Mouse (Mus musculus): ENCODE data around the gene Slc52a3. TPM values are rescaled to one million over a fixed set of nuclear protein-coding genes. Genes with fewer than 3 reads are reported as not detected.

Gene Slc52a3
- polyA plus RNA-seq, 1 experiment from 2014 or later: 7.0 TPM

DNA sequence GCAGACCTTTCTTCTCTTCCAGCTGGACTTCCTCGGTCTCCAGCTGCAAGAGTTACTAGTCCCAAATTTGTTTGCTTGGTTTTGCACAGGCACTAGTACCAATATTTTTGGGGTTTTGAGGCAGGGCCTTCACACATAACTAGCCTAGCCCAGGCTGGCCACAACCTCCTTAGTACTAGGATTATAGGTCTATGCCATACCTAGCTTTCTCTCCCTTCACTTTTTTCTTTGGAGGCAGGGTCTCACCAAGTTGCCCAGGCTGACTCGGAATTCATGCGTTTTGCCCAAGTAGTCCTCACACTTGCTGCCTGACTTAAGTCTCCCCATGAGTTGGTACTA is 16.0 kb upstream of the Slc52a3 start:
- Histone ChIP-seq H3K4me3 (ENCODE audit: low read length) (peak overlapping the region; percentile 83), H3K4me1 (ENCODE audit: control insufficient read depth, insufficient read depth, low read length) (peaks cover 36% of the 10 kb centered on the region), H3K9me3 (ENCODE audit: control insufficient read depth, low read length) (no peaks in the 10 kb centered on the region), H3K36me3 (ENCODE audit: control insufficient read depth, insufficient read depth, low read length) (no peaks in the 10 kb centered on the region; the same call in 1 of the 2 replicates), H3K9ac (ENCODE audit: low read depth, low read length) (peak overlapping the region; percentile 93), H3K4me2 (ENCODE audit: low read depth, low read length) (peak overlapping the region; percentile 52), H3K27ac (ENCODE audit: low read length) (peak overlapping the region; percentile 21; the same call in 1 of the 2 replicates), H3K27me3 (replicated peaks; ENCODE audit: control insufficient read depth, insufficient read depth, low read length) (no peaks in the 10 kb centered on the region)
- no peak; the same call in 1 of the 2 replicates for ATAC-seq
- WGBS: 44% methylated on average over 3 of the region's 3 CpGs

DNA sequence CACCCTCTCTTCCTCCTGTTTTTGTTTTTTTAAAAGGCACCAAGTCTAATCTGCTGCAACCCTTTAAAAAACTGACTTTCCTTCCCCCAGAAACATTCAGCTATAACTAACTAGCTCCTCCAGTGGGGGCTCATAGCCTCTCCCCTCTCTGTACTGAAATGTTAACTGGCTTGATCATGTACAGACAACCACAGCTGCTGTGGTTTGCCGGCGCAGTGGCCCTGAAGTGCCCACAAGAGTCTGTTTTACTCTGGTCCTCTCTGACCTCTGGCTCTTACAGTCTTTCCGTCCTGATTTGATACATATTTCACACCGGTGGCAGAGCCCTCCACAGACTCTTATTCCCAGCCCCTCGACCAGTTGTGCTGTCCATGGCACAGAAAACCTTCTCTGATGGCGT is 15.0 kb upstream of the Slc52a3 start:
- H3K27me3 ChIP-seq (replicated peaks; ENCODE audit: control insufficient read depth, insufficient read depth, low read length): no peaks in the 10 kb centered on the region
- H3K4me1 ChIP-seq (ENCODE audit: control insufficient read depth, insufficient read depth, low read length): peaks cover 30% of the 10 kb centered on the region
- H3K9me3 ChIP-seq (ENCODE audit: control insufficient read depth, low read length): no peaks in the 10 kb centered on the region
- H3K4me2 ChIP-seq (ENCODE audit: low read depth, low read length): no peak overlapping the region
- WGBS: 75% methylated on average over 6 of the region's 6 CpGs
- H3K4me3 ChIP-seq (ENCODE audit: low read length): no peak overlapping the region
- H3K36me3 ChIP-seq (ENCODE audit: control insufficient read depth, insufficient read depth, low read length): no peaks in the 10 kb centered on the region; the same call in 1 of the 2 replicates
- no peak for ATAC-seq
- no peak overlapping the region for H3K9ac ChIP-seq (ENCODE audit: low read depth, low read length)
- no peak overlapping the region for H3K27ac ChIP-seq (ENCODE audit: low read length)

DNA sequence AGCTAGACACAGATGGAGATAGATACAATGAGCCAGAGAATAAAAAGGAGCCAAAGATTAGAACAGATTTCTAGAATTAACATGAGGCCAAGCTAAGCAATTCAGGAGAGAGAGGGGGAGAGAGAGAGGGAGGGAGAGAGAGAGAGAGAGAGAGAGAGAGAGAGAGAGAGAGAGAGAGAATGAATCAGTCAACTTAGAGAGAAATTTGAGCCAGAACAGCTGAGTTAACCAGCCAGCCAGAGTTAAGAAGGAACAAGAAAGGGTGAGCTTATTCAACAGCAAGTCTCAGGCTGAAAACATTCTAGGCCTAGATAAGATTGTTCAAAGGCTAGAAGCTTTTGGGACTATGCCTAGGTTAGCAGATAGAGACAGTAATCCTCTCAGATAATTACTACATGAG is 13.8 kb upstream of the Slc52a3 start:
- Histone ChIP-seq H3K4me2 (ENCODE audit: low read depth, low read length) (no peak overlapping the region), H3K9me3 (ENCODE audit: control insufficient read depth, low read length) (no peaks in the 10 kb centered on the region), H3K4me1 (ENCODE audit: control insufficient read depth, insufficient read depth, low read length) (peaks cover 26% of the 10 kb centered on the region), H3K36me3 (ENCODE audit: control insufficient read depth, insufficient read depth, low read length) (no peaks in the 10 kb centered on the region), H3K4me3 (ENCODE audit: low read length) (no peak overlapping the region), H3K9ac (ENCODE audit: low read depth, low read length) (no peak overlapping the region), H3K27ac (ENCODE audit: low read length) (no peak overlapping the region), H3K27me3 (replicated peaks; ENCODE audit: control insufficient read depth, insufficient read depth, low read length) (no peaks in the 10 kb centered on the region)
- ATAC-seq: no peak

DNA sequence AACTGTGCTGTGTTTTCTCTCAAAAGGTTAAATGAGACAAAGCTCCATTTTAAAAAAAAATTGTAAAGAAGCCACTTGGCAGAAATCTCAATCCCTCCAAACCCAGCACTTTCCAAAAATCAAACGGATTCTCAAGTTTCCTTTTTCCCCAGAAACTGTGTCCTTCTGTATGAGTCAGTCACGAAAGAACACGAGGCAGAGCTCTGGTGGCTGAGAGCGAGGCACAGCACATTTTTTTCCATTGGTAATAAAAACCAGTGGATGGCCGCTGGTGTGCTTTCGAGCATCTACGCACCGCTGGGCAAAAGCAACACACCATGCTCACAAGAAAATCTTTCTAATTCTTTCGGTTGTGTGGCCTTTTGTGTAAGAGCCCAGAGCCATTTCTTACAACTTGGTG is 12.3 kb upstream of the Slc52a3 start:
- no peak overlapping the region for H3K4me2 ChIP-seq (ENCODE audit: low read depth, low read length)
- no peak for ATAC-seq
- no peaks in the 10 kb centered on the region for H3K9me3 ChIP-seq (ENCODE audit: control insufficient read depth, low read length)
- no peak overlapping the region for H3K9ac ChIP-seq (ENCODE audit: low read depth, low read length)
- no peaks in the 10 kb centered on the region for H3K27me3 ChIP-seq (replicated peaks; ENCODE audit: control insufficient read depth, insufficient read depth, low read length)
- no peaks in the 10 kb centered on the region for H3K36me3 ChIP-seq (ENCODE audit: control insufficient read depth, insufficient read depth, low read length)
- peaks cover 10% of the 10 kb centered on the region for H3K4me1 ChIP-seq (ENCODE audit: control insufficient read depth, insufficient read depth, low read length)
- H3K27ac ChIP-seq (ENCODE audit: low read length): no peak overlapping the region
- H3K4me3 ChIP-seq (ENCODE audit: low read length): no peak overlapping the region
- 63% methylated on average over 9 of the region's 9 CpGs for WGBS

DNA sequence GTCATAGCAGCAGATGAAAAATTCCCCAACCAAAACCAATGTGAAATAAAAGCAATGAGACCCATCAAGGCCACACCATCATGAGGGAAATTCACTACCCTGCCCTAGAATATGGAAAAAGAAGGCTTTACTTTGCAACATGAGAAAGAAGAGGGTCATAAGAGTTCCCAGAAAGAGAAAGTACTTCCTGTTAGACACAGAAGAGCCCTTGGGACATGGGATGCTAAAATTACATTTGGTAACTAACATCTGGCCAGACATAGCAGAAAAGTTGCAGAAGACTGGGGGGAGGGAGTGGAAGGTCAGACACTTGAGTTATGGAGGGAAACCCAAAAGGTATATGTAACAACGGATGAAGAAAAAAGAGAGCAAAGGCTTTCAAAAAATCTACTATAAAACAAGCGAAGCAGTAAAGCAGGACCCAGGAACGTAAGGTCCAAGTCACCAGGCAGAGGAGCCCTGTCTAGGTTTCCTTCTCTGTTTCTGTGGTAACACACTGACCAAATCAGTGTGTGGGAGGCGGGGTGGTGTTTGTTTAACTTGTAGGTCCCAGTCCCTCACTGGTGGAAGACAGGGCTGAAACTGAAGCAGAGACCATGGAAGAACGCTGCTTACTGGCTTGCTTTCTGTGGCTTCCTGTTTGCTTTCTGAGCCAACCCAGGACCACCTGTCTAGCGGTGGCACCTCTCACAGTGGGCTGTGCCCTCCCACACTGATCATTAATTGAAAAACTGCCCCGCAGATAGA is 10.7 kb upstream of the Slc52a3 start:
- Histone ChIP-seq H3K27me3 (replicated peaks; ENCODE audit: control insufficient read depth, insufficient read depth, low read length) (no peaks in the 10 kb centered on the region), H3K9me3 (ENCODE audit: control insufficient read depth, low read length) (no peaks in the 10 kb centered on the region), H3K9ac (ENCODE audit: low read depth, low read length) (no peak overlapping the region), H3K27ac (ENCODE audit: low read length) (no peak overlapping the region), H3K4me2 (ENCODE audit: low read depth, low read length) (no peak overlapping the region), H3K4me1 (ENCODE audit: control insufficient read depth, insufficient read depth, low read length) (peaks cover 2% of the 10 kb centered on the region; the same call in 1 of the 2 replicates), H3K36me3 (ENCODE audit: control insufficient read depth, insufficient read depth, low read length) (no peaks in the 10 kb centered on the region), H3K4me3 (ENCODE audit: low read length) (no peak overlapping the region)
- WGBS: 44% methylated on average over 7 of the region's 7 CpGs
- ATAC-seq: no peak

DNA sequence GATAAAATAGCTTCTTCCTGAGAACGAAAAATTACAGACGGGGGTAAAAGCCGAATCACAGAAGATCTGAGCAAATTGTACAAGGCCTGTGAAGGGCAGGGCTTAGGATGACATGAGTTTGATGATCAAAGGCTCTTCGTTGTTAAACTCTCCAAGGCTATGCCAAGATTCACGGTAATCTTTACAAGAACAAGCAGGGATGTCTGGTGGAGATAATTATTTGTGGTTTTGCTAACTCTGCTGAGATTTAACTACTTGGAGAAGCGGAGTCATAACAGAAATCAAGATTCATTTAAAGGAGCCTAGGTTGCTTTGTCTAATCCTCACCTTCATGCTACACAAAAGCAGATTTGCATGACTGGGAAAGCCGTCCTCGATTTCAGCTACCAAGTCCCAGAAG is 9.4 kb upstream of the Slc52a3 start:
- WGBS: 82% methylated on average over 8 of the region's 8 CpGs
- no peak overlapping the region for H3K4me3 ChIP-seq (ENCODE audit: low read length)
- H3K27me3 ChIP-seq (replicated peaks; ENCODE audit: control insufficient read depth, insufficient read depth, low read length): no peaks in the 10 kb centered on the region
- H3K36me3 ChIP-seq (ENCODE audit: control insufficient read depth, insufficient read depth, low read length): no peaks in the 10 kb centered on the region
- ATAC-seq: no peak
- no peak overlapping the region for H3K27ac ChIP-seq (ENCODE audit: low read length)
- H3K4me1 ChIP-seq (ENCODE audit: control insufficient read depth, insufficient read depth, low read length): no peaks in the 10 kb centered on the region
- no peak overlapping the region for H3K9ac ChIP-seq (ENCODE audit: low read depth, low read length)
- no peaks in the 10 kb centered on the region for H3K9me3 ChIP-seq (ENCODE audit: control insufficient read depth, low read length)
- no peak overlapping the region for H3K4me2 ChIP-seq (ENCODE audit: low read depth, low read length)

DNA sequence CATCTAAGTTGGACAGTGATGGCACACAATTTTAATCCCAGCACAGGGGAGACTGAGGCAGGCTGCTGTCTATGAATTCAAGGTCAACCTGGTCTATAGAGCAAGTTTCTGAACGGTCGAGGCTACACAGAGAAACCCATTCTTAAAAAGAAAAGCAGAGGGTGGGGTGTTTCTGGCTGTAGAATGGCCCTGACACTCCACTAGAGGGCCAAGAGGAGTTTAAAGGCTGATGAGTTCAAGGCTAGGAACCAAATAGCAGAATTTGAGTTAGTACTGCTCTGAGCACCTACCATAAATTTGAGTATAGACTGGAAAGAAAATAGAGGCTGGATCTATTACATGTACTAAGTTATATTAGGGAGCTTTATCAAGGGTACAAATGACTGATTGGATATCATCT is 7.3 kb upstream of the Slc52a3 start:
- Histone ChIP-seq H3K27me3 (replicated peaks; ENCODE audit: control insufficient read depth, insufficient read depth, low read length) (0 out of 2 replicates have a peak, but pooled peaks cover 2% of the 10 kb centered on the region), H3K4me2 (ENCODE audit: low read depth, low read length) (no peak overlapping the region), H3K9ac (ENCODE audit: low read depth, low read length) (no peak overlapping the region), H3K27ac (ENCODE audit: low read length) (no peak overlapping the region), H3K36me3 (ENCODE audit: control insufficient read depth, insufficient read depth, low read length) (no peaks in the 10 kb centered on the region), H3K4me1 (ENCODE audit: control insufficient read depth, insufficient read depth, low read length) (no peaks in the 10 kb centered on the region), H3K9me3 (ENCODE audit: control insufficient read depth, low read length) (no peaks in the 10 kb centered on the region), H3K4me3 (ENCODE audit: low read length) (no peak overlapping the region)
- no peak for ATAC-seq
- WGBS: 68% methylated on average over 2 of the region's 2 CpGs

DNA sequence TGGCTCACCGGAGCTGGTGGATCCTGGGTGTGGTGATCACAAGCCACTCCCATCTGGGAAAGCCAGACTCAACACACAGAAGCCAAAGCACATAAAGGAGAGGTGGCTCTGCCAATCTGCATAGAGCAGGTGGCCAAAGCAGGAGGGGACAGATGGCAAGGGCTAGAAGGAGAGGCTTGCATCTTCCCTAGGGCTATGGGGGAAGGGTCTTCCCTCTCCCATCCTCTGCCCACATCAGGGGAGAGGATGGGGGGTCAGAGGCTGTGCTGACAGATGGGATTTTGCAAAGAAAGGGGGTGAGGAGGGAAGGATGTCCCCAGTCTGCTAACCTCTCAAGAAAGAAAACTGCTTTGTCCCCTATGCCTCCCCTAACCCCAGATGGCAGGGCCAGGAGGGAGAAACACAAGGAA is 5.3 kb upstream of the Slc52a3 start:
- Histone ChIP-seq H3K27ac (ENCODE audit: low read length) (no peak overlapping the region), H3K4me3 (ENCODE audit: low read length) (no peak overlapping the region), H3K4me1 (ENCODE audit: control insufficient read depth, insufficient read depth, low read length) (no peaks in the 10 kb centered on the region), H3K36me3 (ENCODE audit: control insufficient read depth, insufficient read depth, low read length) (no peaks in the 10 kb centered on the region), H3K9ac (ENCODE audit: low read depth, low read length) (no peak overlapping the region), H3K9me3 (ENCODE audit: control insufficient read depth, low read length) (no peaks in the 10 kb centered on the region), H3K27me3 (replicated peaks; ENCODE audit: control insufficient read depth, insufficient read depth, low read length) (0 out of 2 replicates have a peak, but pooled peaks cover 5% of the 10 kb centered on the region), H3K4me2 (ENCODE audit: low read depth, low read length) (no peak overlapping the region)
- 9% methylated on average over 1 of the region's 1 CpGs for WGBS
- 0 out of 2 replicates have a peak, but pooled peaks have one; percentile 11 for ATAC-seq

DNA sequence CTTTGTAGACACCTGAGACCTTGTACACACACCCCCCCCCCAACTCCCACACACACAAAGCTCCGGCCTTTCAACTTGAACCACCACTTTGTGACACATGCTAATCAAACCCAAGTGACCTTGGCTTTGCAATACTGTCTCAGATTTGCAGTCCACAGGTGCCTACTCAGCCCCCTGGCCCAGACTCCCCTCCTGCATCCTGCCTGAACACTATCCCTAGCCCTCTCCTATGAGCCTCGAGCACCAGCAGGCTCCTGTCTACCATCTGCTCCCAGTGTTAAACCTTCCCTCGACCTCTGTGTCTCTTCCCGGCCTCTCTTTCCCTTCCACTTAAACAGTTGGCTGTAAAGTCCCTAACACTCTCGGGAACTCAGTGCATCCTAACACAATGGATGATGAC is 4.9 kb upstream of the Slc52a3 start:
- Histone ChIP-seq H3K27ac (ENCODE audit: low read length) (no peak overlapping the region), H3K4me1 (ENCODE audit: control insufficient read depth, insufficient read depth, low read length) (no peaks in the 10 kb centered on the region), H3K9me3 (ENCODE audit: control insufficient read depth, low read length) (no peaks in the 10 kb centered on the region), H3K4me2 (ENCODE audit: low read depth, low read length) (no peak overlapping the region), H3K4me3 (ENCODE audit: low read length) (no peak overlapping the region), H3K36me3 (ENCODE audit: control insufficient read depth, insufficient read depth, low read length) (no peaks in the 10 kb centered on the region), H3K27me3 (replicated peaks; ENCODE audit: control insufficient read depth, insufficient read depth, low read length) (0 out of 2 replicates have a peak, but pooled peaks cover 6% of the 10 kb centered on the region), H3K9ac (ENCODE audit: low read depth, low read length) (no peak overlapping the region)
- WGBS: 47% methylated on average over 5 of the region's 5 CpGs
- no peak for ATAC-seq
